Mouse (Mus musculus) stomach, embryonic 14.5 days (tissue): ENCODE measurements around the gene Nubp2. TPM values are rescaled to one million over a fixed set of nuclear protein-coding genes. Genes with fewer than 3 reads are reported as not detected.

Experiments
- ATAC-seq: fragments of 200-750 bp; cut with Nextera tagmentation; 2 replicates; pipeline ENCODE4 v1.8.0; 2017; ENCODE audit warnings: low read depth, moderate TSS enrichment; ENCODE audit not compliant: insufficient number of reproducible peaks, insufficient read depth, low FRiP score
- H3K27ac ChIP-seq: fragments of 300-500 bp; sonication (generic); 2 replicates; pipeline ENCODE4 v1.5.1; 2014; ENCODE audit warnings: mild to moderate bottlenecking, low read length, moderate library complexity, mixed read lengths
- H3K27me3 ChIP-seq: fragments of 300-500 bp; sonication (generic); 2 replicates; pipeline ENCODE4 v1.6.1; 2014; ENCODE audit warnings: low read length, control low read depth, mixed read lengths; ENCODE audit not compliant: control insufficient read depth, insufficient read depth
- H3K36me3 ChIP-seq: fragments of 300-500 bp; sonication (generic); 2 replicates; pipeline ENCODE4 v1.6.1; 2014; ENCODE audit warnings: mild to moderate bottlenecking, control low read depth, low read length, moderate library complexity, mixed read lengths; ENCODE audit not compliant: control insufficient read depth, insufficient read depth
- H3K4me1 ChIP-seq: fragments of 300-500 bp; sonication (generic); 2 replicates; pipeline ENCODE4 v1.6.1; 2014; ENCODE audit warnings: low read length, control low read depth, mixed read lengths; ENCODE audit not compliant: control insufficient read depth, insufficient read depth
- H3K4me2 ChIP-seq: fragments of 300-500 bp; sonication (generic); replicated peaks from 2 replicates; pipeline ENCODE4 v1.6.1; 2014; ENCODE audit warnings: low read depth, low read length, control low read depth
- H3K4me3 ChIP-seq: fragments of 300-500 bp; sonication (generic); 2 replicates; pipeline ENCODE4 v1.5.1; 2014; ENCODE audit warnings: low read depth, low read length, control low read depth
- H3K9ac ChIP-seq: fragments of 300-500 bp; sonication (generic); replicated peaks from 2 replicates; pipeline ENCODE4 v1.6.1; 2014; ENCODE audit warnings: low read depth, mild to moderate bottlenecking, control low read depth, low read length, moderate library complexity, mixed read lengths
- H3K9me3 ChIP-seq: fragments of 300-500 bp; sonication (generic); 2 replicates; pipeline ENCODE4 v1.6.1; 2016; ENCODE audit warnings: low read depth, low read length, control low read depth; ENCODE audit not compliant: control insufficient read depth
- WGBS: fragments of 180-500 bp; shearing (Covaris S2); extraction: QIAGEN DNeasy Blood & Tissue Kit; methylation state at CpG from one replicate; pipeline ENCODE4 v1.1.7; 2014; 5-methylcytosine and 5-hydroxymethylcytosine counted together
- polyA plus RNA-seq: library from polyadenylated mRNA; unstranded; fragments of >200 nt; fragmentation: Nextera tagmentation; extraction: Ambion mirVana; gene quantifications from 2 replicates; pipeline ENCODE4 v1.2.1, GENCODE M21; 2014

Nubp2 gene
- polyA plus RNA-seq, 1 experiment from 2014 or later = 48.1 TPM

DNA sequence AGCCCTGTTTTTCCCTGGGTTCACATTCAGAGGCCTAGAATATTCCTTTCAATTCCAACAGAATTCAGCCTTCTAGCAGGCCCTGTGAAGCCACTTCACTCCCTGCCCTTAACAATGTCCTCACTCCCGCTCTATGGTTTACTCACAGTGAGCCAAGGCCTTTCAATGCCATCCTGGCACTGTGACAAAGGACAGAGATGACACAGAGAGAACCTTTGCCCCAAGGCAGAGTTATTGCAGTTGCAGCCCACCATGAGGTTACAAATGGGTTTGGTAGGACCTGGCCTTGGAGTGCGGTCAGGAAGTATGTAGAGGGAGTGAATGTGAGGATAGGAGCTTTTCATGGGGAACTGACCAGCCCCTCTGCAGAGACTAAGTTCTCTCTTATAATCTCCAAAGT lies 21.4 kb upstream of the Nubp2 start:
- Histone ChIP-seq H3K9me3 (no peaks in the 10 kb centered on the region), H3K27ac (no peak overlapping the region), H3K4me2 (no peak overlapping the region), H3K27me3 (no peaks in the 10 kb centered on the region), H3K4me3 (no peak overlapping the region), H3K4me1 (no peaks in the 10 kb centered on the region), H3K9ac (no peak overlapping the region), H3K36me3 (peaks cover 88% of the 10 kb centered on the region)
- no peak for ATAC-seq
- WGBS = 93% methylated on average over 2 of the region's 2 CpGs

DNA sequence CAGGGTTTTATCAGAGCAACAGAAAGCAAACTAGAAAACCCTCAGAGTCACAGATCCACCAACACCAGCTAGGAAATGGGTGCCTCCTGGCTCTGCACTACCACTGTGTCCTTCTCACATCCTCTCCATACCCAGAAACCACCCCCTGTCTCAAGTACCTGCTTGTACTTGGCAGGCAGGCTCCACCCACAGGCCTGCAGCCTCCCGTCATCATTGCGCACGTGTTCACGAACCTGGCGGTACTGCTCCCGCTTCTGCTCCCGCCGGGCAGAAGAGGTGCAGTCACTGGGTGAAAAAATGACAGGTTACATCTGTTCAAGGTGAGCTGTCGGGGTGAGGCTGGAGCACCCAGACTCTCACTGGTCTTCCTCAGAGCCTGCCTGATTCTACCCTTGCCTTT lies 17.6 kb upstream of the Nubp2 start:
- no peak overlapping the region for H3K4me2 ChIP-seq
- 83% methylated on average over 9 of the region's 9 CpGs for WGBS
- H3K9me3 ChIP-seq = no peaks in the 10 kb centered on the region
- no peak for ATAC-seq
- H3K4me3 ChIP-seq = no peak overlapping the region
- H3K4me1 ChIP-seq = no peaks in the 10 kb centered on the region
- H3K27me3 ChIP-seq = no peaks in the 10 kb centered on the region
- H3K36me3 ChIP-seq = peaks cover 96% of the 10 kb centered on the region
- no peak overlapping the region for H3K9ac ChIP-seq
- no peak overlapping the region for H3K27ac ChIP-seq

DNA sequence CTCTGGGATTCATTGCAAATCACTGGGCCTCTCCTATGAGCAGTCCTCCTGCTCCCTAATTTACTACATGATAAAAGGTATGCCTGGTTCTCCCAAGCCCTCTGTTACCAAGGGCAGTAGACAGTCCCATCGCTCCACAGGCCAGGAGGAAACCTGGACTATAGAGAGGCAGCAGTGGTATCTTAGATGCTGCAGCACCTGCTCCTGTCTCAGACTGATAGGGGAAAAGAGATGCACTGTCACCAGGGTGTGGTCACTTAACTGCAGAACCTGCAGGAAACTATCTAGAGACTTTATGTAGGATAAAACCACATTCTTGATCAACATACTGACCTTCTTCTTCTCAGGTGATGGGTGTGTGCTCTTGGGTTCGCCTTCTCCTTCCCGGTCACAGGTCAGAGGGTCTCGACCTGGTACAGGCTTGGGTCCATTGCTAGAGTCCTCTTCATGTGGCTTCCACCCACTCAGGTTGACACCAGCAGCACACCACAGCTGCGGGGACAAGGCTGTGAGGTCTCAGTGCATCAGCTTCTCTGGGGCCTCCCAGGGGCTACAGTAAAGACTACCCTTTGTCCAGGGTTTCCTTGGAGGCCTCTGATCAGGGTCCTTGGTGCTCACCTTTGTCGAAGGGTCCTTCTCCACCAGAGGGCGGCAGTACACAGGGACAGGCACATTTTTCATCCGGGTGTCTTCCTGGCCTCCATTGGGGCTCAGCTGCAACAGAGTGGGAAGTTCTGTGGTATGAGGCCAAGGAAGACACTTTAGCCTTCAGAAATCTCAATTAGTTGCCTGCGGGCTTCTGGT lies 16.7 kb upstream of the Nubp2 start:
- no peak overlapping the region for H3K27ac ChIP-seq
- H3K9ac ChIP-seq = no peak overlapping the region
- H3K4me3 ChIP-seq = no peak overlapping the region
- WGBS = 67% methylated on average over 9 of the region's 9 CpGs
- H3K4me1 ChIP-seq = no peaks in the 10 kb centered on the region
- H3K9me3 ChIP-seq = no peaks in the 10 kb centered on the region
- peak; percentile 56; the same call in 1 of the 2 replicates for ATAC-seq
- H3K27me3 ChIP-seq = no peaks in the 10 kb centered on the region
- peaks cover 97% of the 10 kb centered on the region for H3K36me3 ChIP-seq
- no peak overlapping the region for H3K4me2 ChIP-seq

DNA sequence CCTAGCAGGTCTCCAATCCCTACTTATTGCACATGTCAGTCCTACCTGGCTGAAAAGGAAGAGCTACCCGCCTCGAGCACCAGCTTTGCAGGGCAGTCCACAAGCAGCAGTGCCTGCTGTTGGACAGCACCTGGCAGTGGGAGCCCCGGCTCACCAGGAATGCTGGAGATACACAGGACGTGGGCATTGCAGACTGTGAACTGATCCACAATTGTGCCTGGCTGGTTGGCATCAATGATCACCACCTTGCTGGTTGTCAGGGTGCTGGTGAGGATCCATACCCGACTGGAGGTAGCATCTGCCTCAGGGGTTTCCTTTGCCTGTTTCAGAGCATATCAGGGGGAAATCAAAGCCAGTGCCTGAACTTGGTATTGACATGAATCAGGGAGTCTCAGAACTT lies 16.0 kb upstream of the Nubp2 start:
- 89% methylated on average over 5 of the region's 5 CpGs for WGBS
- Histone ChIP-seq H3K9ac (no peak overlapping the region), H3K4me3 (no peak overlapping the region), H3K36me3 (peaks cover 95% of the 10 kb centered on the region), H3K27ac (no peak overlapping the region), H3K4me1 (peaks cover 1% of the 10 kb centered on the region; the same call in 1 of the 2 replicates), H3K9me3 (no peaks in the 10 kb centered on the region), H3K4me2 (no peak overlapping the region), H3K27me3 (no peaks in the 10 kb centered on the region)
- no peak for ATAC-seq

DNA sequence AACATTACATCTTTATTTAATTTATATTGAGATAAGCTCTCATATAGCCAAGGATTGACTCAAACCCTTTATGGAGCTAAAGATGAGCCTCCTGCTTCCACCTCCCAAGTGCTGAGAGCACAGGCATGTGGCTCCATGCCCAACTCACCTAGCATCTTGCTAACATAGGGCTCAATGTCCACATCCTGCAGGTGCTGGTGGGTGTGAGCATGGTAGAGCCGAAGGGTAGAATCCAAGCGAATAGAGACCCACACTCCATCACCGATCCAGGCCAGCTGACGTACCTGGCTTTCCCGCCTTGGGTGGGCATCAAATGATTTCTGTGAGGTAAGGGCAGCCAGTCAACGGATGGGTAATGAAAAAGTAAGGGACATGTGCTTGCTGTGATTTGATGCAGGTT lies 13.9 kb upstream of the Nubp2 start:
- no peak for ATAC-seq
- H3K4me2 ChIP-seq = no peak overlapping the region
- H3K27me3 ChIP-seq = no peaks in the 10 kb centered on the region
- 94% methylated on average over 6 of the region's 6 CpGs for WGBS
- no peak overlapping the region for H3K9ac ChIP-seq
- peaks cover 74% of the 10 kb centered on the region for H3K36me3 ChIP-seq
- no peaks in the 10 kb centered on the region for H3K9me3 ChIP-seq
- peaks cover 5% of the 10 kb centered on the region; the same call in 1 of the 2 replicates for H3K4me1 ChIP-seq
- no peak overlapping the region for H3K27ac ChIP-seq
- no peak overlapping the region for H3K4me3 ChIP-seq

DNA sequence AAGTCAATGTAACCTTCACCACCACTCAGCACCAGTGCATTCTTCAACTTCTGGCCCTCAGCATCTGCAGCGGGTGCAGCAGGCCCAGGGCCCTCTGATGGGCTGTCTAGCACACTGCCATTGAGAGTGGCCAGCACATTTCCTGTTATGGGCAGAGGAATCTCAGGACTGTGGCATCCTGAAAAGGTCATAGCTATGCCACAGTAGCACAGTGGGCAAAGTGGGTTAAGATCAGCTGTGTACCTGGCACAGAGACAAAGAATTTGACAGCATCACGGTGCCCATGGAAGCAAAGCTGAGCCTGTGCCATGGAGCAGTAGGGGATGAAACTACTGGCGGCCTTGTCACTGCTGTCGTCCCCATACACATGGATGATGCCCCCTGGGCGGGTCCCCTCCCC lies 13.0 kb upstream of the Nubp2 start:
- WGBS = 88% methylated on average over 5 of the region's 5 CpGs
- no peak overlapping the region for H3K4me3 ChIP-seq
- ATAC-seq = no peak
- no peak overlapping the region for H3K27ac ChIP-seq
- H3K27me3 ChIP-seq = no peaks in the 10 kb centered on the region
- H3K9ac ChIP-seq = no peak overlapping the region
- H3K36me3 ChIP-seq = peaks cover 67% of the 10 kb centered on the region
- no peaks in the 10 kb centered on the region for H3K9me3 ChIP-seq
- H3K4me2 ChIP-seq = no peak overlapping the region
- peaks cover 7% of the 10 kb centered on the region for H3K4me1 ChIP-seq

DNA sequence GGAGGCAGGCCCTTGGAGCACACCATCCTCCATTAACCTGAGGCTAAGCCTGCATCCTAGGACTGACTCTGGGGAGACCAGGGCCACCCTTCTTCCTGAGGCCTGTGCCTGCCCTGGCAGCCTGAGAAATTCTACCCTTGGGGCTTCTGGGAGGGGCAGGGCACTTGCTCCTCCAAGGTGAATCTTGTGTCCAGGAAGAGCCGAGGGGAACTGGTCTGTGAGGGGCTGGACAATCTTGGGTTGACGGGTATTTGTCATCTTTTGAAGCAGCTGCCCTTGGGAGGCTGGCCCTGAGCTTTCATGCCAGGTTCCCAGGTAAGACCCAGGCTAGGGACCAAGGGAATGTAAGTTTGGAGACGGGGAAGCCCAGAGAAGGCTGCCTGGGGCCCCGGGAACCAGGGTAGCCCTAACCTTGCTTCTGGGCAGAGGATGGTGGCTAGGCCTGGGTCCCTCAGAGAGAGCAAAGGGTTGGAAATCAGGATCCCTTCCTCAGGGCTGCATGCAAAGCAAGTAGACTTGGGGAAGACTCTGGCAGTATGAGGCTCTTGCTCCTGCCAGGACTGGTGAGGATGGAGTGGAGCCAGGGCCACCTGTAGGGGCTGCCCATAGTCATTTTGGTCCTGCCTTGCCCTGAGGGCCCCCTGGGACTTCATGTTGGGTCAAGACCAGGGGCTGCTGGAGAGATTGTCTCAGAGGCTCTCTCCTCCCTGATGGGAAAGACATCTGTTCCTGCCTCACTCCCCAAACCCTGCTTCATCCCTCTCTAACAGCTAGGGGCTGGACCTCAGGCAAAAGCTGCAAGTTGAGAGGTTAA lies 12.1 kb upstream of the Nubp2 start:
- Histone ChIP-seq H3K4me1 (peaks cover 15% of the 10 kb centered on the region), H3K4me3 (peak overlapping the region; percentile 91; the same call in 1 of the 2 replicates), H3K4me2 (no peak overlapping the region), H3K27ac (no peak overlapping the region), H3K27me3 (no peaks in the 10 kb centered on the region), H3K9ac (0 out of 2 replicates have a peak overlapping the region, but pooled peaks have one; percentile 10), H3K36me3 (peaks cover 63% of the 10 kb centered on the region), H3K9me3 (no peaks in the 10 kb centered on the region)
- WGBS = 80% methylated on average over 4 of the region's 4 CpGs
- ATAC-seq = no peak

DNA sequence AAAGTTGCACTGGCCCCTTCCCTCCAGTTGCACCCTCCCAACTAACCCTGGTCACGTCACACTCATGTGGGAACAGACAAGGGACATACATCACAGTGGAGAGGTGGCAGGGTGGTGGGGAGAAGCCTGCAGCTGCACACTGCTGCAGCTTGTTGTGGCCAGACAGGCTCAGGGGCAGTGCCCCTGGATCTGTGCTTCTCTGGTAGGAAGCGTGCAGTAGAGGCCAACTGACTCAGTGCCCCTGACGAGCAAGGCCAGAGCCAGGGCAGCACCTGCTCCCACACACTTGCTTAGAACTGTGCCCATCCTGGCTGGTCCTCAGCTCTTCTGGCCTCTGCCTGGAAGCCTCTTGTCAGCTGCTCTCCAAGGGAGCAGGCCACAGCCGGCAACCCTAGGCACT lies 11.5 kb upstream of the Nubp2 start:
- H3K36me3 ChIP-seq = peaks cover 62% of the 10 kb centered on the region
- no peak for ATAC-seq
- H3K27me3 ChIP-seq = no peaks in the 10 kb centered on the region
- WGBS = 70% methylated on average over 4 of the region's 4 CpGs
- H3K9me3 ChIP-seq = no peaks in the 10 kb centered on the region
- no peak overlapping the region for H3K27ac ChIP-seq
- no peak overlapping the region for H3K9ac ChIP-seq
- H3K4me1 ChIP-seq = peaks cover 15% of the 10 kb centered on the region
- peak overlapping the region; percentile 99; the same call in 1 of the 2 replicates for H3K4me2 ChIP-seq
- peak overlapping the region; percentile 91; the same call in 1 of the 2 replicates for H3K4me3 ChIP-seq
